Mouse (Mus musculus) kidney, embryonic 15.5 days (tissue): ENCODE results near the gene Scn1b. TPM values are rescaled to one million over a fixed set of nuclear protein-coding genes. Genes with fewer than 3 reads are reported as not detected.

Source experiments
- ATAC-seq: fragments of 200-750 bp; cut with Nextera tagmentation; replicated peaks from 2 replicates; pipeline ENCODE4 v1.8.0; 2017; ENCODE audit warnings: moderate TSS enrichment; ENCODE audit not compliant: low FRiP score
- H3K27ac ChIP-seq: fragments of 300-500 bp; sonication (generic); 2 replicates; pipeline ENCODE4 v1.5.1; 2015; ENCODE audit warnings: mild to moderate bottlenecking, inconsistent platforms
- H3K27me3 ChIP-seq: fragments of 300-500 bp; sonication (generic); 2 replicates; pipeline ENCODE4 v1.6.1; 2015; ENCODE audit warnings: inconsistent platforms
- H3K36me3 ChIP-seq: fragments of 300-500 bp; sonication (generic); 2 replicates; pipeline ENCODE4 v1.6.1; 2015; ENCODE audit warnings: inconsistent platforms
- H3K4me1 ChIP-seq: fragments of 300-500 bp; sonication (generic); 2 replicates; pipeline ENCODE4 v1.6.1; 2015; ENCODE audit warnings: inconsistent platforms
- H3K4me2 ChIP-seq: fragments of 300-500 bp; sonication (generic); 2 replicates; pipeline ENCODE4 v1.6.1; 2015; ENCODE audit warnings: moderate library complexity, mild to moderate bottlenecking, inconsistent platforms
- H3K4me3 ChIP-seq: fragments of 300-500 bp; sonication (generic); replicated peaks from 2 replicates; pipeline ENCODE4 v1.5.1; 2015; ENCODE audit warnings: mild to moderate bottlenecking, inconsistent platforms
- H3K9ac ChIP-seq: fragments of 300-500 bp; sonication (generic); 2 replicates; pipeline ENCODE4 v1.6.1; 2015; ENCODE audit warnings: mild to moderate bottlenecking, inconsistent platforms
- H3K9me3 ChIP-seq: fragments of 300-500 bp; sonication (generic); replicated peaks from 2 replicates; pipeline ENCODE4 v1.6.1; 2016; ENCODE audit warnings: inconsistent platforms
- WGBS: fragments of 180-500 bp; shearing (Covaris S2); methylation state at CpG from one replicate; pipeline ENCODE4 v1.1.7; 2015; ENCODE audit warnings: mixed read lengths; 5-methylcytosine and 5-hydroxymethylcytosine counted together
- polyA plus RNA-seq: library from polyadenylated mRNA; unstranded; fragments of >200 nt; fragmentation: Nextera tagmentation; extraction: Ambion mirVana; gene quantifications from 2 replicates; pipeline ENCODE4 v1.2.1, GENCODE M21; 2015

Scn1b gene
- polyA plus RNA-seq, 1 experiment from 2014 or later: 1.4 TPM

DNA sequence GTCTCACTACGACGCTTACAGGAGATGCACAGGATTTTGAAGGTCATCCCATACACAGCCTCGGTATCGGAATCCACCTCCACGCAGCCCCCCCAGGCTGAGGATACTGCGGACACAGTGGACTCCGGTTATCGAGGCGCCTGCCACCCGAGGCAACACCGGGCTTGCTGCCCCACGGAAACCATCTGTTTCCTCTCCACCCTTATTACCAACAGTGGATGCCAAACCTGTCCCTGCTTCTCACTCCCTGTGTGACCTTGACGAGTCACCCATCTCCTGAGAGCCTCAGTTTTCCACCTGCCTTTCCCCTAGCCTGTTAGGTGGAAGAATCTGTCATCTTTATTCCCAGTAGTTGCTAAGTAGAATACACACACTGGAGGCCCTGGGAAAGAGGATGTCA lies 1.7 kb downstream of the Scn1b start:
- no peak overlapping the region for H3K27ac ChIP-seq
- H3K9ac ChIP-seq: no peak overlapping the region
- peaks cover 42% of the 10 kb centered on the region for H3K27me3 ChIP-seq
- WGBS: 84% methylated on average over 13 of the region's 13 CpGs
- H3K4me3 ChIP-seq: no peak overlapping the region
- peaks cover 18% of the 10 kb centered on the region for H3K4me1 ChIP-seq
- no peak overlapping the region for H3K4me2 ChIP-seq
- peaks cover 20% of the 10 kb centered on the region for H3K36me3 ChIP-seq
- no peaks in the 10 kb centered on the region for H3K9me3 ChIP-seq
- no peak for ATAC-seq

DNA sequence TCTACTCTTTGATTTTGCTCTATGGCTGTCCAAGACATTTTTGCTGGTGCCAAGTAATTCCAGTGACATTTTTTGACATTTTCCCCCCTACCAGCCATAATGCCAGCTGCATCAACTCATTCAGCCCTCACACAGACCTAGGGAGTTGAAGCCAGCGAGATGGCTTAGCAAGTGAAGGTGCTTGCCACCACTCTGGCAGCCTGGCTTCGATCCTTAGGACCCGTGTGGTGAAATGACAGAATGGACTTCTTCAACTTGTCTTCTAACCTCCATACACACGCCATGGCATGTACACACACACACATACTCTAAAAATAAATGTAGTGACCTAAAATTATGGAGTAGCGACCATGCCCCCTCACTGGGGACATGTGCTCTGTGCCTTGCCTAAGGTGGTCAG lies 2.4 kb downstream of the Scn1b start:
- Histone ChIP-seq H3K9ac (no peak overlapping the region), H3K4me3 (no peak overlapping the region), H3K4me2 (no peak overlapping the region), H3K27me3 (peaks cover 42% of the 10 kb centered on the region), H3K36me3 (peaks cover 13% of the 10 kb centered on the region), H3K27ac (no peak overlapping the region), H3K4me1 (peaks cover 18% of the 10 kb centered on the region), H3K9me3 (no peaks in the 10 kb centered on the region)
- WGBS: 85% methylated on average over 5 of the region's 5 CpGs
- no peak for ATAC-seq

DNA sequence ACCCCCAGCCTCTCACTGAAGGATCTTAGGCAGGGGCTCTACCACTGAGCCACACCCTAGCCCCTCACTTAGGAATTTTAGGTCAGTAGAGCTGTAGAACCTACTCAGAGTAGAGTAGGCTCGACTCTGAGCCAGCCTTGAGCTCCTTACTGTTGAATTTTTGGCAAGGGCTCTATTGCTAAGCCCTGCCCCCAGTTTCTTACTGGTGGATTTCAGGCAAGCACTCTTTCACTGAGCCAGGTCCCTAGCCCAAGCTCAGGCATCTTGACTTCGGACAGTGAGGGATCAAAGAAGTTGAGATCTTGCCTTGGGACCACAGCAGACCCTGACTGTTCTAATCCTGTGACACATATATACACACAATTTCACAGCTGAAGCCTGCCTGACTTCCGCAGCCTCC lies 3.1 kb downstream of the Scn1b start:
- WGBS: 80% methylated on average over 3 of the region's 3 CpGs
- Histone ChIP-seq H3K4me3 (no peak overlapping the region), H3K4me1 (peaks cover 18% of the 10 kb centered on the region), H3K27me3 (peaks cover 42% of the 10 kb centered on the region), H3K9ac (no peak overlapping the region), H3K9me3 (no peaks in the 10 kb centered on the region), H3K4me2 (no peak overlapping the region), H3K36me3 (peaks cover 6% of the 10 kb centered on the region), H3K27ac (no peak overlapping the region)
- ATAC-seq: no peak

DNA sequence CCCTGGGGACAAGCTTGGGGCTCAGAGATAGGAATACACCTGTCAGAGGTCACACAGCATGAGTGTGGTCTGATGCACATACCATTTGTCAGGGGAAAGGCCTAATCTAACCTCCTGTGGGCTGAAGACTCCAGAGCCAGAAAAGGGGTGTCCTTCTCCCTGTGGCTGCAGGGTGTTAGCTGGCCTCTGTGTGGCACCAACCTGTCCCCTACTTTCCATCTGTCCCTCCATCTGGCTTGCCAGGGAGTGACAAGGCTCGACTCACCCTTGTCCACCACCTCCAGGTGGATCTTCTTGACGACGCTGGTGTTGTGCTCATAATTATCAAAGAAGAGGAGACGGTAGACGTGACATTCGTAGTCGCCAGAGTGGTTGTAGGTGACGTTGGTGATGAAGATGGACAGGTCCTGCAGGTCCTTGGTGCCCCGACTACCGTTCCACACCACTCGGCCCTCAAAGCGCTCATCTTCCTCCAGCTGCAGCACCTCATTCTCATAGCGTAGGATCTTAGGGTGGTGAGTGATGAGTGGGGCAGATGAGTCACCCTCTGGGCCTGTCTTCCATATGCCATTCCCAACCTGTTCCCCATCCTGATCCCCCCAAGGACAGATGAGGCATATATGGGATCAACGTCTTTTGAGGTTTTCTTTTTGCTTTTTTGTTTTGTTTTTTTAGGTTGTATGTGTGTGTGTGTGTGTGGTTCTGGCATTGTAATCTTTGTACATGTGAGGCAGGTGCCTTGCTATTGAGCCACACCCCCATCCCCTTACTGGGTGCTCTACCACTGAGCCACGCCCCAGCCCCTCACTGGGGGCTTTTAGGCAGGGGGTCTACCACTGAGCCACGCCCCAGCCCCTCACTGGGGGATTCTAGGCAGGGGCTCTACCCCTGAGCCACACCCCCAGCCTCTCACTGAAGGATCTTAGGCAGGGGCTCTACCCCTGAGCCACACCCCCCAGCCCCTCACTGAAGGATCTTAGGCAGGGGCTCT lies 3.9 kb downstream of the Scn1b start:
- H3K4me1 ChIP-seq: peaks cover 18% of the 10 kb centered on the region
- no peaks in the 10 kb centered on the region for H3K9me3 ChIP-seq
- ATAC-seq: no peak
- H3K4me2 ChIP-seq: no peak overlapping the region
- H3K27ac ChIP-seq: no peak overlapping the region
- WGBS: 91% methylated on average over 16 of the region's 16 CpGs
- H3K4me3 ChIP-seq: no peak overlapping the region
- peaks cover 35% of the 10 kb centered on the region for H3K27me3 ChIP-seq
- H3K9ac ChIP-seq: no peak overlapping the region
- no peaks in the 10 kb centered on the region for H3K36me3 ChIP-seq

DNA sequence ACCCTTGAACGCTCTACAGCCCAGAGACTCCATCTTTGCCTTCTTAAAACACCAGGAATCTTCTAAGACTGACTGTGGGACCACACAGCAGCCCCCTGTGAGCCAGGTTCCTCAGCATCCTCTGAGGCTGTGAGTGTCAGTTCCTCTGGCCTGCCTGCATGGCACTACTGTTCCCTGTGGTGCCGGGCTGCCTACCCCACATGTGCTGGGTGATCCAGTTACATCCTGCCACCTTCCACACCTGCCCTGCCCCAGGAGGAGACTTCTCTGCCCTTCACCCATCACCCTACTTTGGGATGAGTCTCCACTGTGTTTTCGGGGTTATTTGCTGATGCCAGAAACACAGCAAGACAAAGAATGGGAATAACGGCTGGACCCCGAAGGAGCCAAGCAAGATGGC lies 7.2 kb downstream of the Scn1b start:
- H3K4me1 ChIP-seq: peaks cover 26% of the 10 kb centered on the region
- no peak for ATAC-seq
- WGBS: 85% methylated on average over 5 of the region's 5 CpGs

DNA sequence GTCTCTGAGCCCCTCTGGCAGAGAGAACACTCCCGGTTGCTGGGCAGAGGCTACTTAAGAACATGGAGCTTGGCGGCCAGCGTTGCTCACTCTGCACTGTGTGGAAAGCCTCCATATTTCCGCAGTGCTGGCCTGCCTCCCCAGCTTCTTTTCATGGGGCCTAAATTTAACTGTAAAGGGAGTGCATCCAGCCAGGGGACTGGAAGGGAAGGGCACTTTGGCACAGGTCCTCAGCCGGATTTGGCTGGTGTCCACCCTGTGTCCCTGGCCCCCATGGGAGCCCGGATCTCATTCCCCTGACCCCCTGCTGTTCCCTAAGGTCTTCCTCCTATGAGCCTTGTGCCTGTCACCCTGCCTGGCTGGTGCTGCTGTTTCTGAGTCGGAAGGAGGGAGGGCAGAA lies 8.3 kb downstream of the Scn1b start:
- Histone ChIP-seq H3K9me3 (no peaks in the 10 kb centered on the region), H3K9ac (no peak overlapping the region), H3K4me3 (no peak overlapping the region), H3K27ac (no peak overlapping the region), H3K4me2 (no peak overlapping the region), H3K4me1 (peaks cover 30% of the 10 kb centered on the region), H3K27me3 (no peaks in the 10 kb centered on the region), H3K36me3 (no peaks in the 10 kb centered on the region)
- 75% methylated on average over 7 of the region's 7 CpGs for WGBS
- no peak for ATAC-seq

More for the DNA sequence above, 7.2 kb downstream of the Scn1b start:
- H3K27ac ChIP-seq: no peak overlapping the region
- H3K27me3 ChIP-seq: peaks cover 3% of the 10 kb centered on the region
- H3K9ac ChIP-seq: no peak overlapping the region
- no peaks in the 10 kb centered on the region for H3K36me3 ChIP-seq
- no peaks in the 10 kb centered on the region for H3K9me3 ChIP-seq
- H3K4me2 ChIP-seq: no peak overlapping the region
- no peak overlapping the region for H3K4me3 ChIP-seq

DNA sequence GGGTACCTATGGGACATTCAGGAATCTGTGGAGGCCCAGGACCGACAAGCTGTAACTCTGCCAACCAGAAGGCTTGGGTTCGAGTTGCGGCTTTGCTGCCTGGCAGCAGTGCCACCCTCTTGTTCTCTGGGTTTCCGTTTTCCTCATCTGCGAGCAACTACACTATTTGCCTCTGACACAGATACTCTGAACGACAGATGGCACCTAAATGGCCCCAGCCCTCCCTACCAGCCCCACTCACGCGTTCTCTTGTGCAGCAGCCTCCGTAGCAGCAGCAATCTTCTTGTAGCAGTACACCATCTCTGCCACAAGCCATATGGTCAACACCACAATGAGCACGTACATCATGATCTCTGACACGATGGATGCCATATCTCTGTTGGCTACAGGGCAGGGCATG lies 9.3 kb downstream of the Scn1b start:
- Histone ChIP-seq H3K4me2 (no peak overlapping the region), H3K36me3 (no peaks in the 10 kb centered on the region), H3K9ac (no peak overlapping the region), H3K9me3 (no peaks in the 10 kb centered on the region), H3K4me1 (peaks cover 30% of the 10 kb centered on the region), H3K27ac (no peak overlapping the region), H3K4me3 (no peak overlapping the region), H3K27me3 (no peaks in the 10 kb centered on the region)
- 86% methylated on average over 11 of the region's 11 CpGs for WGBS
- ATAC-seq: no peak

DNA sequence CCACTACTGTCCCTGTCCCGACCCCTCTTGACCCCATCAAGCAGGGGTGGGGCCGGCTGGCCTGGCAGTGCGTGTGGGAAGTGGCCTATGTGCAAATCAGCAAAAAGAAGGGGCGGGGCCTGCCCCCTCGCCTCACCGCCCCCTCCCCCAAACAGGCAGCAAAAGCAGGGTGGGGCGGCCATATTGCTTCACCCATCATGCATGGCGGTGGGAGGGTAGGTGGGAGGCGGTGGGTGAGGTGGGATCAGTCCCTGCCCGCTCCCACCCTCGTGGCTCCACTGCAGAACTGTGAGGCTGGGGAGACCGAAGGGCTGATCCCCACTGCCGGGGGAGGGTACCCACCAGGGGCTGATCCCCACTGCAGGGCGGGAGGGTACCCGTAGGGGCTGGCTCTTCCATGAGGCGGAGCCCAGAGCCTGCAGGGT lies 10.1 kb downstream of the Scn1b start:
- Histone ChIP-seq H3K9me3 (no peaks in the 10 kb centered on the region), H3K9ac (no peak overlapping the region), H3K4me1 (peaks cover 36% of the 10 kb centered on the region), H3K27me3 (no peaks in the 10 kb centered on the region), H3K36me3 (no peaks in the 10 kb centered on the region), H3K4me3 (no peak overlapping the region), H3K27ac (no peak overlapping the region), H3K4me2 (no peak overlapping the region; the same call in 1 of the 2 replicates)
- WGBS: 44% methylated on average over 16 of the region's 16 CpGs
- ATAC-seq: 0 out of 2 replicates have a peak, but pooled peaks have one; percentile 3

DNA sequence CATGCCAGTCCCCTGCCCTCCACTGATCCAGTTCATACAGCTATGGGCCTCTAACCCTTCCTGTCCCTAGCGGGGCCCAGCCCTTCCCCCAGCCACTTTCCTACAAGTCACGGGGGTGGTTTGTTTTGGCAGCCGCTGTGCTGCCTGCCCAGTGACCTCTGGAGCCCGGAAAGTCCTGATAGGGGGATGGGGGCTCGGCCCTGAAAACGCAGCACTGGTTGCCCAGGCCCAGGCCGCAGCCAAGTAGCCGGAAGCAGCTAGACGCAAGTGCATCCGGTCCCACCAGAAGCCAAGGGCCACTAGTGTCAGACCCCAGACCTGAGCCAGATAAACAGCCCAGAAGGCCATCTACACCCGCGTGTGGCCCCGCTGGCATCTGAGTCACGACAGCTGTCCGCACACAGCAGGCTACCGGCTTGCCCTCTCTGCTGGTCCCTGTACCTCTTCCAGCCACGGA lies 11.2 kb downstream of the Scn1b start:
- Histone ChIP-seq H3K9me3 (no peaks in the 10 kb centered on the region), H3K36me3 (no peaks in the 10 kb centered on the region), H3K9ac (peak overlapping the region; percentile 19; the same call in 1 of the 2 replicates), H3K4me2 (peak overlapping the region; percentile 52), H3K27me3 (no peaks in the 10 kb centered on the region), H3K4me1 (peaks cover 46% of the 10 kb centered on the region), H3K4me3 (peak overlapping the region; percentile 33; the same call in 1 of the 2 replicates), H3K27ac (peak overlapping the region; percentile 82)
- WGBS: 11% methylated on average over 17 of the region's 17 CpGs
- ATAC-seq: peak; percentile 62

DNA sequence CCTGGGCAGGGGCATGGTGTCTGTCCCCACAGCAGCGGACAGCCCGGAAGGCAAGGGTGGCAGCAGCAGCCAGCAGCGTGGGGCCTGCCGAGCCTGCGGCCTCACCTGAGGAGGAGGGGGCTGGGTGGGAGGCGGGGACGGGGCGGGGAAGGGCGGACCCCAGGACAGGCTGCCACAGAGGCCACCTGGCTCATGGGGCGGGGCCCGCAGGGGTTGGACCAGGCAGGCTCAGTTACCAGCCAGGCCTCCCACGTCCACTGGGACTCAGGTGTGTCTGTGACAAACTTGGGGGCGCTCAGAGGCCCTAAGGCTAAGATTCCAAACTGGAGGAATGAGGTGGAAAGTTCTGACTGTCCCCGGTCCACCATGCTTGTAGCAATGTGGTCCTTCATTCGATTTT lies 11.6 kb downstream of the Scn1b start, which contains the start of gene Hpn:
Hpn (minus strand) TSS at position 109 of the 400 bp plus-strand sequence.
- peak within 1 kb of the TSS; percentile 19; the same call in 1 of the 2 replicates for H3K9ac ChIP-seq
- peaks cover 46% of the 10 kb centered on the region for H3K4me1 ChIP-seq
- WGBS: 16% methylated on average over 15 of the region's 15 CpGs
- H3K36me3 ChIP-seq: no peaks in the 10 kb centered on the region
- no peaks in the 10 kb centered on the region for H3K9me3 ChIP-seq
- peak; percentile 80 for ATAC-seq
- H3K27me3 ChIP-seq: no peaks in the 10 kb centered on the region
- H3K4me2 ChIP-seq: peak within 1 kb of the TSS; percentile 52
- H3K27ac ChIP-seq: peak within 1 kb of the TSS; percentile 82
- H3K4me3 ChIP-seq: peak within 1 kb of the TSS; percentile 33

DNA sequence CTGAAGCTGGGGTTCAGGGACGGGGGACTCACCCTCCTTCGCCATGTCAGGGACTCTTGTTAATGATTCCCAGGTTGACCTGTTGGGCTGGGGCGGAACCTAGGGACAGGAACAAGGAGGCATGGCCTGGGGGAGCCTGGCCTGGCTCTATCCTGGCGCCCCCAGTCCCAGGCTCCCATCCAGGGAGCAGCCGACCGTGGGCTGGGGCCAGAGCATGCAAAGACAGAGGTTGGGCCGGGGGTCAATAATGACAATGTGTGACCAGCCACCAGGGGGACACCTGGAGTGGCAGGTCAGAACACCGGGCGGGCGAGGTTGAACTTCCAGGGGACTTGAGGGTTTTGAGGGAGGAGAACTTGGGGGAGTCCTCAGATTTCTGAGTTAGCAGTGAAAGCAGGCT lies 12.2 kb downstream of the Scn1b start:
- WGBS: 50% methylated on average over 10 of the region's 10 CpGs
- Histone ChIP-seq H3K9me3 (no peaks in the 10 kb centered on the region), H3K9ac (peak overlapping the region; percentile 19; the same call in 1 of the 2 replicates), H3K4me3 (peak overlapping the region; percentile 33), H3K27me3 (no peaks in the 10 kb centered on the region), H3K4me2 (peak overlapping the region; percentile 52), H3K36me3 (no peaks in the 10 kb centered on the region), H3K27ac (peak overlapping the region; percentile 82), H3K4me1 (peaks cover 46% of the 10 kb centered on the region)
- peak; percentile 34; the same call in 1 of the 2 replicates for ATAC-seq

DNA sequence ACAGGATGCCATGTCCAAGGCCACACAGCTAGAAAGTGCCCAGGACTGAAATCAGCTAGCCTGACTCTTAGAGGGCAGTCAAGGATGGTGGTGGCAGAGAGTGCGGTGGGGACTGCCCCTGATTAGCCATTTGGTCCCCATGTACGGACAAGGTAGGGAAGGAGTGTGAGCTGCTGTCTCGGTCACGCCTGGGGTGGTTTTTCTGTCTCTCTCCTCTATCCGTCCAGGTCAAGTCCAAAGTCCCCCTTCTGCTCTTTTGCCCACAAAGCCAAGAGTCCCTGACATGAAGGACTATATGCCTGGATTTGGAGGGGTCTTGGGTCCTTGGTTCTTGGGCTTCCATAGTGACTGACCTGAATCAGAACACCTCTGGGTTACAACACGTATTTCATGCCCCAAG lies 13.0 kb downstream of the Scn1b start:
- Histone ChIP-seq H3K4me1 (peaks cover 52% of the 10 kb centered on the region), H3K4me3 (0 out of 2 replicates have a peak overlapping the region, but pooled peaks have one; percentile 33), H3K4me2 (peak overlapping the region; percentile 52; the same call in 1 of the 2 replicates), H3K36me3 (no peaks in the 10 kb centered on the region), H3K9me3 (no peaks in the 10 kb centered on the region), H3K27me3 (no peaks in the 10 kb centered on the region), H3K9ac (no peak overlapping the region), H3K27ac (0 out of 2 replicates have a peak overlapping the region, but pooled peaks have one; percentile 23)
- no peak for ATAC-seq
- 66% methylated on average over 6 of the region's 6 CpGs for WGBS
